Mouse (Mus musculus) Patski (cell line): ENCODE results near the gene Txlnb. TPM values are rescaled to one million over a fixed set of nuclear protein-coding genes. Genes with fewer than 3 reads are reported as not detected.
A peak's percentile ranks its signal among the peaks of the same experiment; 100 is the strongest.
"Not testable (repeated sequence)": the region's sequence is repeated elsewhere in the genome, so short reads cannot be mapped to it uniquely, and the experiment has no call there.

Experiments used
- ATAC-seq: fragments of 100-300 bp; one replicate; pipeline ENCODE4 v1.8.0; 2021
- CTCF ChIA-PET: fragments of 350-600 bp; sonication (Branson Sonifier 250); formaldehyde crosslinking; loops from one replicate; lab custom pipeline; 2022; ENCODE audit warnings: inconsistent platforms; lab: Charles Lee
- POLR2A ChIA-PET: fragments of 350-600 bp; sonication (Branson Sonifier 250); formaldehyde crosslinking; loops from one replicate; lab custom pipeline; 2022; ENCODE audit warnings: antibody characterized with exemption, inconsistent platforms; lab: Charles Lee
- DNase-seq: peaks from one replicate; pipeline ENCODE4 v3.0.0-alpha.2; 2011; ENCODE audit warnings: low read depth, low spot score
- H3K27me3 ChIP-seq: fragments of 371-371 bp; one replicate; pipeline ENCODE4 v1.5.1; 2021
- CTCF ChIP-seq: fragments of 100-300 bp; IDR thresholded peaks from one replicate; pipeline ENCODE4 v1.5.1; 2021
- in situ Hi-C: fragments of 300-500 bp; cut with MboI; formaldehyde crosslinking; loops from 3 replicates; pipeline ENCODE4 v1.11.1; 2018; ENCODE audit warnings: low pct_unique_long_range_greater_than_20kb, mixed read lengths
- polyA plus RNA-seq: library from polyadenylated mRNA; unstranded; gene quantifications from one replicate; pipeline ENCODE4 v1.2.3, GENCODE M21; 2021

Gene Txlnb
- 0.18 TPM for polyA plus RNA-seq

DNA sequence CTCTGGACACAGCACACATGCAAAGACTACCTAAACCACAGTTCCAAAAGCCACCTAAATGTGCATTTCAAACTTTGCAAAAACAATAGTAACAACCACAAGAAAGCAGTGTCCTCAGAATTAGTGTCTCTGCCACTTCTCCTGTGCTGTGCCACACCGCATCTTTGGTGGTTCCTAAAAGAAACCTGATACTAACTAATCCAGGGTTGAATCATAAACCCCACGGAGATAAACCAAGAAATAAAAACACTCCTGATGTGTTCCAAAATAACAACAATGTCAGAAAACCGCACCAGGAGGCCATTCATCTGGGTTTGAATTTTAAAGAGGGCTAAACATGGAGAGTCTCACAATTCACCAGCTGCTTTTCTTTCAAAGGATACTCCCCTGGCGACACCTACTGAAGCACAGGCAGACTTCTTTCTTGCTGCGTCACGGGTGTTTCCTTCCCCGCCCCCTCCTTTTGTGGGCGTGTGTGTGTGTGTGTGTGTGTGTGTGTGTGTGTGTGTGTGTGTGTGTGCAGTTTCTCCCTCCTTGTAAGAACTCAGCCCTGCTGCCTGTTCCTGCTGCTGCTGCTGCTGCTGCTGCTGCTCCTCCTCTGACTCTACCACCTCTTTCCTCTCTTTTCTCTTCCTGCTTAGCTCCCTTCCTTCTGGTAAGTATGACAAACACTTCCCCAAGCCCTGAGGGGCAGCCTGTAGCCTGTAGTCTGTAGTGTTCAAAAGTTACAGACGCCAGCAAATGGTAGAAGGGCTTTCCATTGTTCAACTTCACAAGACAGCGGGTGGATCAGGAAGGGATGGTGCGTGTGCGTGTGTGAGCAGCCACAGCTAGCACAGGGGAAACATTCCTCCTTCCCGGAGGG is at the start of gene Txlnb:
Txlnb (plus strand) TSS at position 460 of the 865 bp plus-strand sequence.
- H3K27me3 ChIP-seq = no peaks in the 10 kb centered on the region
- ATAC-seq (peak; percentile 65), DNase-seq (peak; percentile 53)
- ChIA-PET CTCF (interaction anchor here (0.6 to 1.3 kb wide), 5 partner anchors 44 to 65 kb away, joined by 3 to 4 read pairs (median 3); no protein-coding TSS in a partner anchor), POLR2A (interaction anchor here (0.6 to 0.7 kb wide), 2 partner anchors 75 to 332 kb away, joined by 3 to 7 read pairs; no protein-coding TSS in a partner anchor)
- in situ Hi-C loops = loop anchor here (10.0 kb wide), 1 partner anchor 61 kb away; no protein-coding TSS in a partner anchor
- peak; percentile 37 for TF ChIP-seq CTCF

DNA sequence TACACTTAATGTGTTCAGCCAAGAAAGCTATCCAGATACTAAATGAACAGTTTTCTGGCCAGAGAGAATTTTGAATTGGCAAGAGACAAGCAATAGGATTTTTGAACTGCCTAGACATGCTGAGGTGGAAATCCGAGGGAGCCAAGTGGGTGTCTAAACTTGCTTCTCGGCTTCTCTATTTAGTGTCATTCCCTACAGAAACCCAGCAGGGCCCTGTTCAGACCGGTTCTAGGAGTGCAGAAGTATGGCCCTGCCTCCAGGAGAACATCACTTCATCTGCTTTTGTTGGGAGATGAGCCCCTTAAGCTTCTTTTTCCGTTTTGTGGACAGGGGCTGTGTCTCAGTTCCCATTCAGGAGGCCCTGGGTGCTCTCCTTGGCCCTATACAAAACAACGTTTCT is 43.5 kb upstream of the Txlnb start:
- ATAC-seq = no peak
- in situ Hi-C loops = no loop called here
- CTCF ChIA-PET = no interaction called here
- TF ChIP-seq CTCF = no peak
- no peak for DNase-seq
- H3K27me3 ChIP-seq = no peaks in the 10 kb centered on the region
- POLR2A ChIA-PET = no interaction called here

- POLR2A ChIA-PET = no interaction called here
- DNase-seq (no peak), ATAC-seq (no peak)
- TF ChIP-seq CTCF = no peak
- H3K27me3 ChIP-seq = no peaks in the 10 kb centered on the region
- CTCF ChIA-PET = no interaction called here
- in situ Hi-C loops = no loop called here
Measured at GRCm38 (mm10) chr10:17759772-17760171, 36.3 kb upstream of the Txlnb start.

- H3K27me3 ChIP-seq = no peaks in the 10 kb centered on the region
- CTCF ChIA-PET = no interaction called here
- DNase-seq (no peak), ATAC-seq (no peak)
- POLR2A ChIA-PET = no interaction called here
- TF ChIP-seq CTCF = peak; percentile 42
- in situ Hi-C loops = no loop called here
Measured at GRCm38 (mm10) chr10:17760750-17761613, 35.0 kb upstream of the Txlnb start.

- H3K27me3 ChIP-seq = no peaks in the 10 kb centered on the region
- DNase-seq = no peak
- CTCF ChIA-PET = no interaction called here
- POLR2A ChIA-PET = no interaction called here
- in situ Hi-C loops = no loop called here
- no peak for ATAC-seq
- TF ChIP-seq CTCF = no peak
Measured at GRCm38 (mm10) chr10:17761652-17762051, 34.4 kb upstream of the Txlnb start.

DNA sequence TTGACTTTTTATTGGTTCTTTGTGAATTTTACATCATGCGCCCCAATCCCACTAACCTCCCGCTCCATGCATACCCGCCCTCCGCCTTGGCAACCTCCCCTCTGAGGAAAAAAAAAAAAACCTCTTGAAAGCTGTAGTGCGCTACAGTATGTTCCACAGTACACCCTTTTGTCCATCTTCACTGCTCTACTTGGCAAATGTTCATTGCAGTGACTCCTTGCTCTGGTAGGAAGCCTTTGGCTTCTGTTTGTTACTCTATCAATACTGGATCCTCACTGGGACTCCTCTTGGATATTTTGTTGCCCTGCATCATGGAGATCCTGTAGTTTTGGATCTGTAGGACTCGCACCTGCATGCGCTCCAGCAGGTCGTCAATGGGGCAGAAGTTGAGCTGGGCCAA is 33.1 kb upstream of the Txlnb start:
- CTCF ChIA-PET = no interaction called here
- H3K27me3 ChIP-seq = no peaks in the 10 kb centered on the region
- TF ChIP-seq CTCF = no peak
- ATAC-seq (no peak), DNase-seq (no peak)
- in situ Hi-C loops = no loop called here
- POLR2A ChIA-PET = no interaction called here

DNA sequence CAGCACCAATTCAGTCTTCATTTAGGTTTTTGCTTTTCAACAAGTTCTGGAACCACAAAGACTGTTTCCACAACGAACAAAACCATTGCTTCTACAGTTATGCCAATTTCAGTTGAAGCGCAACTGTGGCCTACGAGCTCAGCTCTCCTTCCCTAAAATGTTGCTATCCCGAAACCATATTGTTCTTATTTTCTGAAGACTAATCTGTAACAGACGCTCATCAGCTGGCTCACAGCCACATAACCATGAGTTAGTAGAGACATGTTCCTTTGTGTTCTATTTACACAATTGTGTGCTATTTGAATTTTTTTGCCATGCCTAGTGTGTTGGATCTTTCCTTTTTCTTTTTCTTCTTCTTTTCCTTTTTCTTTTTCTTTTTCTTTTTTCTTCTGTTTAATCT is 26.2 kb upstream of the Txlnb start:
- ChIA-PET CTCF (no interaction called here), POLR2A (no interaction called here)
- ATAC-seq (no peak), DNase-seq (no peak)
- no peaks in the 10 kb centered on the region for H3K27me3 ChIP-seq
- in situ Hi-C loops = loop anchor here (5.0 kb wide), 1 partner anchor 37 kb away; no protein-coding TSS in a partner anchor
- TF ChIP-seq CTCF = no peak

GRCm38 (mm10) chr10:17772364-17772763 is 23.7 kb upstream of the Txlnb start:
- H3K27me3 ChIP-seq = no peaks in the 10 kb centered on the region
- POLR2A ChIA-PET = no interaction called here
- no peak for ATAC-seq
- CTCF ChIA-PET = interaction anchor here (1.1 kb wide), 1 partner anchor 14 kb away, joined by 3 read pairs; no protein-coding TSS in a partner anchor
- TF ChIP-seq CTCF = no peak
- DNase-seq = no peak
- in situ Hi-C loops = loop anchor here (5.0 kb wide), 1 partner anchor 35 kb away; no protein-coding TSS in a partner anchor

- DNase-seq = no peak
- no peak for ATAC-seq
- POLR2A ChIA-PET = interaction anchor here (0.6 kb wide), 1 partner anchor 351 kb away, joined by 3 read pairs; no protein-coding TSS in a partner anchor
- in situ Hi-C loops = loop anchor here (5.0 kb wide), 1 partner anchor 33 kb away; no protein-coding TSS in a partner anchor
- no peaks in the 10 kb centered on the region for H3K27me3 ChIP-seq
- no peak for TF ChIP-seq CTCF
- CTCF ChIA-PET = no interaction called here
Measured at GRCm38 (mm10) chr10:17774366-17774765, 21.7 kb upstream of the Txlnb start.

- CTCF ChIA-PET = no interaction called here
- POLR2A ChIA-PET = interaction anchor here (0.6 kb wide), 1 partner anchor 351 kb away, joined by 3 read pairs; no protein-coding TSS in a partner anchor
Measured at GRCm38 (mm10) chr10:17775079-17775478, 20.9 kb upstream of the Txlnb start.

DNA sequence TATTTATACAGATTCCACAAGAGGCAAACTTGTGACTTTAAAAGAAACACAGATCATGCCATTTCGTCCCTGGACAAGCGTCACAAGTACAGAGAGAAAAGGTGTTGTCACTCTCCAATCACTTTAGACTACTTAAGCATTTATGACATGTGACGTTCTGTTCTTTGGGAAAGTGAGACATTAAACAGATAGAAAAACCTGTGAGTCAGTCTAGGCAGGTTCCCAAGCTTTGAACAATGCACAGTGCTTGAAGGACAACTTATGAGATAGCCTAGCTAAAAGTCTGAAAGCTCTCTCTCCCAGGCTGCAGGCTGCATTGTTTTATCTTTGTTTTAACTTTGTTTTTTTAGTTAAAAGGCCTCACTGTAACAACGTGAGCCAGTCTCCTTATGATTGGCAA is 19.3 kb upstream of the Txlnb start:
- in situ Hi-C loops, DNase-seq, ATAC-seq, POLR2A ChIA-PET, H3K27me3 ChIP-seq: not testable (repeated sequence)
- CTCF ChIA-PET = interaction anchor here (1.1 kb wide), 1 partner anchor 10 kb away, joined by 3 read pairs; no protein-coding TSS in a partner anchor

More at GRCm38 (mm10) chr10:17775079-17775478, 20.9 kb upstream of the Txlnb start:
- ATAC-seq (no peak), DNase-seq (no peak)
- in situ Hi-C loops = no loop called here
- H3K27me3 ChIP-seq = no peaks in the 10 kb centered on the region
- TF ChIP-seq CTCF = no peak
